Mouse (Mus musculus): ENCODE results near the gene Srp9. TPM values are rescaled to one million over a fixed set of nuclear protein-coding genes. Genes with fewer than 3 reads are reported as not detected.
A peak's percentile ranks its signal among the peaks of the same experiment; 100 is the strongest.
"Not testable (repeated sequence)": the region's sequence is repeated elsewhere in the genome, so short reads cannot be mapped to it uniquely, and the experiment has no call there.

Srp9 gene
- total RNA-seq, 2 experiments from 2014 or later = 36.2 to 39.1 TPM

DNA sequence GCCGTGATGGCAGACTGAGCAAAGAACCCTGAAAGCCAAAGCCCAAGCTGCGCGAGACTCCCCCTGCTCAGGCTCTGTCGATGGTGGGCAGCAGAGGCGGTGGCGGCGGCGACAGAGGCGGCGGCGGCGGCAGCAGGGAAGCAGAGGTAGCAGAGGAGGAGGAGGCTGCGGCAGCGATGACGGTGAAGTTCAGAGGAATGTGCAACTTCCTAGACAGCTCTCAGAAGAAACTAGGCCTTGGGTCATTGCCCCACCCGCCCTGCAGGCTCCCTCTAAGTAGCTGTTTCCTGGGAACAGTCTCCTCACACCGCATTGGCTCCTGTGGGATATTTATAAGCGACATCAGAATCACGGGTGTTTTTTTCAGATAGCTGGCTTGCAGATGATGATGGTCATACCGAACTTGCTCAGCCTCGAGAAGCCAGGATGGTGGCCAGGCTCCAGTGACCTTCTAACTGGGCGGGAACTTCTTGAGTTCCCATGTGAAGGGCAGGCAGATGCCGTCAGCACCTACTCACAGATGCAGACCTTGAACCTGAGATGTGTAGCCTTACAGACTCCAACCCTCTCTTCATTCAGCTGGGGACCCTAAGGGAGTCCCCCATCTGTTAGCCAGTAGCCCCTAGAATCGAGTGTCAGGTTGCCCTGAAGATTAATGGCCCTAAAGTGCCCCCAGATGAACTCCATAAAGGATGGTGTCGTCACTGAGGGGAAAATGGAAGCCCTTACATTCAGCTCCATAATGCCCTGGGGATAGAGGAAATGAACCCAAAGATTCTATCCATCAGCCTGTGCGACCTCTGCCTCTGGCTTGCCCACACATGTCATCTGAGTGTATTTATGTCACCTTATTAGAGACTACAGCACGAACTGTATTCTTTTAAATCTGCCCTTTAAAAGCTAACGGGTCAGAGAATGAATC lies 12.9 kb downstream of the Srp9 start:
- no peak for DNase-seq
- intact Hi-C loops (cut with DNase I; ENCODE audit: low total_unique reads) = no loop called here

- intact Hi-C loops (cut with DNase I; ENCODE audit: low total_unique reads) = no loop called here
- DNase-seq = no peak
Measured at GRCm38 (mm10) chr1:182138172-182138571, 13.6 kb downstream of the Srp9 start.

DNA sequence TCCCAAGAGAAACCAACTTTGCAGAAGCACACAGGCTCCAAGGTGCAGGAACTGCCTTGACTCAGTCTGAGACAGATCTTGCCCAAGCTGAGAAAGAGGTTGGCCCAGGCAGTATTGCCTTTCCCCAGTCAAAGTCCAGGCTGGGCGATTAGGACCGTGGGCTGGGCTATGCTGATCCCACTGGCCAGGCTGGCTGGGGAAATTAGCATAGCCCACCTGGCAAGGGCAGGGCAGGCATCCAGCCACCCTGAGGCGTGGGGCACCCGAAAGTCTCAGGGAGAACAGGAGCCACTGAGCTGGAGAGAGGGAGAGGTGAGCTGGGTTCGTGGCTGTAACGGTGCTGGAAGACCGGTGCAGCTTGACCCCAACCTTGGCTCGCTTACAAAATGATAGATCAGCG lies 15.4 kb downstream of the Srp9 start:
- intact Hi-C loops (cut with DNase I; ENCODE audit: low total_unique reads) = loop anchor here (5.0 to 10.0 kb wide), 2 partner anchors 175 to 253 kb away; no protein-coding TSS in a partner anchor
- DNase-seq = no peak

- peak; percentile 72 for DNase-seq
- intact Hi-C loops (cut with DNase I; ENCODE audit: low total_unique reads) = loop anchor here (5.0 to 10.0 kb wide), 2 partner anchors 174 to 253 kb away; no protein-coding TSS in a partner anchor
Measured at GRCm38 (mm10) chr1:182140370-182140769, 15.8 kb downstream of the Srp9 start.

DNA sequence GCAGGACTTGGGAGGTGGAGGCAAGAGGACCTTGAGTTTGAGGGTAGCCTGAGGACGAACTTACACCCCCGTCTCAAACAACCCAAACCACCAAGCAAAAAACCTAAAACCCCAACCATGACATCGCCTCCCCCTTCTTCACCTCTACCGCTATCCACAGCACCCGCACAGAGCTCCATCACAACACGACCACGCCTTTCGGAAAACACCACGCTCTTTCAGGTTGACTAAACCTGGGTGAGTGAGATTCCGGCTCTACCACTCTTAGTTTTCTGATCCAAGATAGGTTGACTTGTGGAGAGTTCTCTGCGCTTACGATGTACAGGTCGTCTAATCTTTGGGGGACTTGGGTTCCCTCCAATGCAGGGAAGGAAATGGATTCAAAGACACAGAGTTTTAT lies 18.2 kb downstream of the Srp9 start:
- DNase-seq = no peak
- intact Hi-C loops (cut with DNase I; ENCODE audit: low total_unique reads) = loop anchor here (5.0 to 10.0 kb wide), 2 partner anchors 172 to 255 kb away; no protein-coding TSS in a partner anchor

DNA sequence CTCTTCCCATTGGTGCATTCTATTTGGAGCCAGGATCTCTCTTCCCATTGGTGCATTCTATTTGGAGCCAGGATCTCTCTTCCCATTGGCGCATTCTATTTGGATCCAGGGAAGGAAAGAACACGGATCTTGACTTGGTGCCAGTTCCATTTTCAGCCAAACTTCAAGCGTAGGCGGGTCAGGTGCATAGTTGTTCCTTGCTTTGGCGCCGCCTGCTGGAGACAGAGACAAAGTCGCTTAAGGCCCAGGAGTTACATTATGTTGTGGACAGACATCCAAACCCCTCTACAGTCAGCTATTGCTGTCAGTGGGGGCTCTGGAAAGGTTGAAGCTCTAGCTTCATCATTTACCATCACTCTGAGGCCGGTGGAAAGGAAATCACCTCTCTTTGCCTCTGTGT lies 18.8 kb downstream of the Srp9 start:
- intact Hi-C loops (cut with DNase I; ENCODE audit: low total_unique reads) = loop anchor here (5.0 to 10.0 kb wide), 2 partner anchors 172 to 256 kb away; no protein-coding TSS in a partner anchor
- no peak for DNase-seq

DNA sequence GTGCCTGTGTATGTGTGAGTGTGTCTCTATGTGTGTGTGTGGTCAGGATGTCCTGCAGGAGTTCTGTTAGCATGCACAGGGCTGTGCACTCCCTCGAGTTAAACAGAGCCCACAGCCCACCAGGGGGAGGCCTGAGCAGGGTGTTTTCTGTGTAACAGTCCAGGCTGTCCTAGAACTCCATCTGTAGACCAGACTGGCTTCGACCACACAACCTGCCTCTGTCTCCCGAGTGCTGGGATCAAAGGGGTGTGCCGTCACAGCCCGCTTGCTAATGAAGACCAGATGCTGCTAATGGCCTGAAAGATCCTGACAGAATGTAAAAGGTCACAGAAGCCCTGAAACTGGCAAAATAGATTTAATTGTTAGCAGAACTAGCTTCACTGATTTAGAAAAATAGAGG lies 21.0 kb downstream of the Srp9 start:
- DNase-seq = no peak
- intact Hi-C loops (cut with DNase I; ENCODE audit: low total_unique reads) = loop anchor here (10.0 kb wide), 1 partner anchor 169 kb away; no protein-coding TSS in a partner anchor

DNA sequence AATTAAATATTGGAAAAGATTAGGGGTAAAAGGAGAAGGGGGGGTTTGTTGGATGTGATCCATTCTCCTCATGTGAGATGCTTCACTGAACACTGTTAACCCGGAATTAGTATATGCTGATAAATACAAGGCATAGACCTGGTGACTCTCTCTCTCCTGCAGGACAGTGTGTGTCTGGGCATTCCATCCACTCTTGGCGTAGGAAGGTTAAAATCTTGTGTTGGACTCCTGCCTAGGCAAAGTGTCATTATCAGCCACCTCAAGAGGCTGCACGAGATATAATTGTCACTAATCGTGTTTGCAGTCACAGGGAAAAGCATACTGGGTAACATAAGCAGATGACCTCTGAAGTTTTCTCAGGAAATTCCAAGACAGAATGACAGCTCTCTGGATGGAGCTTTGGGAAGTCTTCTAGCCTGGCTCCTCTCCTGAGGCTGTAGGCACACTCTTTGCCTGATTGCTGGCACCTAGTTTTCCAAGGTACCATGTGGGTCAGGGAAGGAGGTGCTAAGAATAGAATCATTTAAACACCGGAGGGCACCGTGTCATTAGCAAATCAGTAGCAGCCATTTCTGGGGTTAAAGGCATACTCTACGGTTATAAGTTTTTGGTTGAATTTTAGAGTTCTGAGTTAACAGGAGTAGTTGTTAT lies 24.5 kb downstream of the Srp9 start:
- intact Hi-C loops (cut with DNase I; ENCODE audit: low total_unique reads) = loop anchor here (10.0 kb wide), 1 partner anchor 166 kb away; no protein-coding TSS in a partner anchor
- DNase-seq = no peak

GRCm38 (mm10) chr1:182149966-182150365 lies 25.4 kb downstream of the Srp9 start:
- intact Hi-C loops (cut with DNase I; ENCODE audit: low total_unique reads) = loop anchor here (10.0 kb wide), 1 partner anchor 165 kb away; no protein-coding TSS in a partner anchor
- no peak for DNase-seq

GRCm38 (mm10) chr1:182157734-182158133 lies 33.2 kb downstream of the Srp9 start:
- intact Hi-C loops (cut with DNase I; ENCODE audit: low total_unique reads) = no loop called here
- no peak for DNase-seq

DNA sequence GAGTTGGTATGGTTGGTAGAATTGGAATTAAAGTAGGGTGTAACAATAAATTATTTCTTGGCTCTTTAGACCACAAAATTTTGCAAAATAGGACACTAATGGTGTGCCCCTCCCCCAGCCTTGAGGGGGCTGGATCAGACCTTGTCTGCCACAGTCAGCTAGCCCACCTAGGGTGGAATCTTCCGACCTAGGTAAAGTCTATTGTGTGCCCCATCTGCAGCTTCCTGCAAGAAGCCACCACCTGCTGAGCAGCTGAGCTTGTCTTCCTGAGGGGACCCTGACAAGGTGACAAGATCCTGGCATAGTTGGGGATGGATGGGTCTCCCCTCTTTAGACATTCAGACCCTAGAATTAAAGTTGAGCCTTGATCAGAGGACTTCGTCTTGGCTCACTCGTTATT lies 35.0 kb downstream of the Srp9 start:
- intact Hi-C loops (cut with DNase I; ENCODE audit: low total_unique reads) = no loop called here
- no peak for DNase-seq

GRCm38 (mm10) chr1:182162951-182163350 lies 38.4 kb downstream of the Srp9 start:
- DNase-seq = no peak
- intact Hi-C loops (cut with DNase I; ENCODE audit: low total_unique reads) = no loop called here

- intact Hi-C loops (cut with DNase I; ENCODE audit: low total_unique reads) = no loop called here
- no peak for DNase-seq
Measured at GRCm38 (mm10) chr1:182164386-182164785, 39.8 kb downstream of the Srp9 start, which contains the start of gene Vmn1r1. Vmn1r1 (minus strand) TSS chr1:182164486.

- intact Hi-C loops (cut with DNase I; ENCODE audit: low total_unique reads); DNase-seq: not testable (repeated sequence)
Measured at GRCm38 (mm10) chr1:182170206-182170605, 45.7 kb downstream of the Srp9 start.

DNA sequence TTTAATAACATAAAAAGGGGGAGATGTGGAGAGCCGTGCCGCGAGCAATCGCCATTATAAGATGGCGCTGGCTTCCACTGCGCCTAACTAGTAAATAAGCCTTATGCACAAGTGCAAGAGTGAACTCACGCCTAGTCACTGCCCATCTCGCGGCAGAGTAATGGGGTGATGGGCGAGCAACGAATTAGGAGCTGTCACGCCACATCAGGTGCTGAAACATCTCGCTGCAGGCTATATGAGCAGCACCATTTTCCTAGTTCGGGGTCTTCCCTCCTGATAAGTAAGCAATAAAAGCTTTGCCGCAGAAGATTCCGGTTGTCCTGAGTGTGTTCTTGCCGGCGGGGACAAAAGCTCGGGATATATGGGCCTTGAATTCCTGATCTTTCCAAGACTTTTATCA lies 52.4 kb downstream of the Srp9 start:
- intact Hi-C loops (cut with DNase I; ENCODE audit: low total_unique reads); DNase-seq: not testable (repeated sequence)

GRCm38 (mm10) chr1:182181456-182182305 lies 57.1 kb downstream of the Srp9 start:
- intact Hi-C loops (cut with DNase I; ENCODE audit: low total_unique reads) = no loop called here
- no peak for DNase-seq

Data from gastrocnemius, postnatal 14 days (tissue).